Mouse (Mus musculus): ENCODE results near the gene Faf1. TPM values are rescaled to one million over a fixed set of nuclear protein-coding genes. Genes with fewer than 3 reads are reported as not detected.

The Faf1 gene
- polyA plus RNA-seq, 1 experiment from 2014 or later, result 33.9 TPM

DNA sequence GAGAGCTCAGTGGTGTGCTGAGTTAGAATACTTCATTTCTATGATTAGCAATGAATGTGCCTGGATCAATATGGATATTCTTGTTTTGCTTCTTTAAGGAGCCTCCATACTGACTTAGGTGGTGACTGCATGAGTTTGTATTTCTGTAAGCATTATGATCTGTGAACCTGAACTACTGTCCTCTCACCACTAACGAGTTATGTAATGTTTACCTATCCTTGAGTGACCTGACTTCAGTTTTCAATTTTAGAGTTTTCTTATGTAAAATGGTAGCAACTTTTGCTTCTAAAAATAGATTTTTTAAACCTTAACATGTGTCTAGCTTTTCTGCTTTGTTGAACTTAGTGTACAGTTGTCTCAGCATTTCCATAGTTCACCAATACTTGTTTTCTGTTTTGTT lies 92.7 kb downstream of the Faf1 start:
- Histone ChIP-seq H3K4me1 (ENCODE audit: control insufficient read depth, insufficient read depth, low read length) (no peaks in the 10 kb centered on the region), H3K4me2 (ENCODE audit: low read depth, severe bottlenecking) (no peak overlapping the region), H3K9me3 (ENCODE audit: control insufficient read depth, low read length) (no peaks in the 10 kb centered on the region), H3K9ac (ENCODE audit: low read length) (no peak overlapping the region), H3K36me3 (ENCODE audit: control insufficient read depth, insufficient read depth, low read length) (no peaks in the 10 kb centered on the region), H3K27me3 (ENCODE audit: control insufficient read depth, insufficient read depth, low read length) (no peaks in the 10 kb centered on the region), H3K4me3 (ENCODE audit: low read depth, low read length) (no peak overlapping the region), H3K27ac (replicated peaks; ENCODE audit: low read depth, low read length) (no peak overlapping the region)
- 76% methylated on average over 1 of the region's 1 CpGs for WGBS
- DNase-seq (ENCODE audit: low spot score), result no peak
- ATAC-seq (ENCODE audit: insufficient number of reproducible peaks, low FRiP score, low TSS enrichment, low read depth), result no peak

DNA sequence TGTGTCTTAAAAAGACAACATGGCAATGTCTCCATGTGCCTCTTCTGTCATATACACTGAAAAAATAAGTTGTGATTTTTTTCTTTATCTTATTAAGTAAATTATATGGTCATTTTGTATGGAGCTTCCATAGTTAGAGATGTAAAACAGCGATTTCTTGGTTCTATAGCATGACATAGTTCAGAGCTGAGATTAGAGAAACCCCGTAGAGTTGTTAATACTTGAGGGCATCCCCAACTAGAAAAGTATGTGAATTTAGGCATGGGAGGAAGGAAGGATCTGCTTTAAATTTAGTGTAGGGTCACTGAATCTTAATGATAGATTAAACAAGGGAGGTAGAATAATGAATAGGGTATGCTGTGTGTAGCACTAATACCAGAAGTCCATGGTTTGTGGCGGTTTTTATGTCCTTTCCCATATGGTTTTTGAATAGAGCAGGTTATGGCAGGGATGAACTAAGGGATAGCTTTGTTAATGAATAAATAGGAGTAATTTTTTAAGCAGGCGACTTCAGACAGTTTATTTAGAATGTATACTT lies 106.3 kb downstream of the Faf1 start:
- H3K27ac ChIP-seq (replicated peaks; ENCODE audit: low read depth, low read length), result no peak overlapping the region
- H3K4me3 ChIP-seq (ENCODE audit: low read depth, low read length), result no peak overlapping the region
- no peaks in the 10 kb centered on the region for H3K4me1 ChIP-seq (ENCODE audit: control insufficient read depth, insufficient read depth, low read length)
- no peaks in the 10 kb centered on the region for H3K36me3 ChIP-seq (ENCODE audit: control insufficient read depth, insufficient read depth, low read length)
- H3K9me3 ChIP-seq (ENCODE audit: control insufficient read depth, low read length), result no peaks in the 10 kb centered on the region
- ATAC-seq (ENCODE audit: insufficient number of reproducible peaks, low FRiP score, low TSS enrichment, low read depth) (no peak), DNase-seq (ENCODE audit: low spot score) (no peak)
- 48% methylated on average over 4 of the region's 4 CpGs for WGBS
- no peak overlapping the region for H3K4me2 ChIP-seq (ENCODE audit: low read depth, severe bottlenecking)
- H3K9ac ChIP-seq (ENCODE audit: low read length), result no peak overlapping the region
- H3K27me3 ChIP-seq (ENCODE audit: control insufficient read depth, insufficient read depth, low read length), result no peaks in the 10 kb centered on the region

DNA sequence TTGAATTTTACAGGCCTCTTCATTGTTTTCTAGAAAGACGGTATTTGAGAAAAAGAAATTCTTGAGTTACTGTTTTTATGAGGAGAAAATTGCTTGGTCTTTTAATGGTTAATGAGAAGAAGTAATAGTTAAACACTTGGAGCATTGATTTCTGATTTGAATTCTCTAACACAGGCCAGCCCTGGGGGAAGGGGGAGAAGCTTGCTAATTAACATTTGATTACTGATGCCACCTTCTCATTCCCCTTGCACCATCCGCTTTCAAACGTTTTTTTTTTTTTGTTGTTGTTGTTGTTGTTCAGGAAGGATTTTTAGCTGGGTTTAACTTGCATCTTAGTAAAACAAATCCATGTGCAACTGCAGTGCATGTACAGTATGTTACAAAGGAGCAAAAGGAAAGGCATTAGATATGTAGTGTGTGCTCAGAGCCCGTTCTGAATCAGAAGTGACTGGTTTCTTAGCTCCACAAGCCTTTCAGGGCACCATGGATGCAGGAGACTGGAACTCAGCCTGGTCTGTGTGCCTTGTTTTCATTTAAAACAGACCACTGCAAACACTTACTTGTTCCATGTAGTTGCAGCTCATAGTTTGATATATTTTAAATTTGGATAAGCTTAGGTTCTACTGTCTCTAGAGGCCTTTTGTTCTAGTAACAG lies 113.1 kb downstream of the Faf1 start:
- no peak for DNase-seq (ENCODE audit: low spot score)
- no peaks in the 10 kb centered on the region for H3K27me3 ChIP-seq (ENCODE audit: control insufficient read depth, insufficient read depth, low read length)
- H3K9ac ChIP-seq (ENCODE audit: low read length), result no peak overlapping the region
- 38% methylated on average over 4 of the region's 4 CpGs for WGBS
- no peaks in the 10 kb centered on the region for H3K9me3 ChIP-seq (ENCODE audit: control insufficient read depth, low read length)
- ATAC-seq (ENCODE audit: insufficient number of reproducible peaks, low FRiP score, low TSS enrichment, low read depth), result no peak
- H3K4me3 ChIP-seq (ENCODE audit: low read depth, low read length), result no peak overlapping the region
- H3K27ac ChIP-seq (replicated peaks; ENCODE audit: low read depth, low read length), result no peak overlapping the region
- H3K4me1 ChIP-seq (ENCODE audit: control insufficient read depth, insufficient read depth, low read length), result no peaks in the 10 kb centered on the region
- H3K36me3 ChIP-seq (ENCODE audit: control insufficient read depth, insufficient read depth, low read length), result no peaks in the 10 kb centered on the region
- no peak overlapping the region for H3K4me2 ChIP-seq (ENCODE audit: low read depth, severe bottlenecking)

DNA sequence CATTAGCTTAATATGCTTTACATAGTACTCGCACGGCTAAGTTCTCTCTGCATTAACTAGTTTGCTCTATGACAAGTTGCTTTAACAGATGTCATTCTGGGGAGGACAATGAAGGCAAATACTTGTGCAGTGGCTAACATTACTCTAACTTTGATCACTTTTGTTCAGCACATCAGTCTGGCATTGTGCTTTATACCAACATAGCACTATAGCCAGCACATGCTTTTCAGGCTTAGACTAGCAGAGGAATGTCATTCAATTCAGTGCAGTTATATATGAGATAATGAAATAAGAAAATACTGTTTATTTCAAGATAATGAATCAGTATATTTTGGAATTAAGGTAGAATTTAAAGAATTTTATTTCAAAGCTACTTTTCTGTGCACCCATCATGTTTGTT lies 115.9 kb downstream of the Faf1 start:
- no peak for DNase-seq (ENCODE audit: low spot score)
- no peaks in the 10 kb centered on the region for H3K9me3 ChIP-seq (ENCODE audit: control insufficient read depth, low read length)
- no peak for ATAC-seq (ENCODE audit: insufficient number of reproducible peaks, low FRiP score, low TSS enrichment, low read depth)
- H3K27ac ChIP-seq (replicated peaks; ENCODE audit: low read depth, low read length), result no peak overlapping the region
- no peak overlapping the region for H3K4me3 ChIP-seq (ENCODE audit: low read depth, low read length)
- 64% methylated on average over 2 of the region's 2 CpGs for WGBS
- H3K9ac ChIP-seq (ENCODE audit: low read length), result no peak overlapping the region
- H3K4me1 ChIP-seq (ENCODE audit: control insufficient read depth, insufficient read depth, low read length), result no peaks in the 10 kb centered on the region
- no peak overlapping the region for H3K4me2 ChIP-seq (ENCODE audit: low read depth, severe bottlenecking)
- no peaks in the 10 kb centered on the region for H3K36me3 ChIP-seq (ENCODE audit: control insufficient read depth, insufficient read depth, low read length)
- H3K27me3 ChIP-seq (ENCODE audit: control insufficient read depth, insufficient read depth, low read length), result no peaks in the 10 kb centered on the region

DNA sequence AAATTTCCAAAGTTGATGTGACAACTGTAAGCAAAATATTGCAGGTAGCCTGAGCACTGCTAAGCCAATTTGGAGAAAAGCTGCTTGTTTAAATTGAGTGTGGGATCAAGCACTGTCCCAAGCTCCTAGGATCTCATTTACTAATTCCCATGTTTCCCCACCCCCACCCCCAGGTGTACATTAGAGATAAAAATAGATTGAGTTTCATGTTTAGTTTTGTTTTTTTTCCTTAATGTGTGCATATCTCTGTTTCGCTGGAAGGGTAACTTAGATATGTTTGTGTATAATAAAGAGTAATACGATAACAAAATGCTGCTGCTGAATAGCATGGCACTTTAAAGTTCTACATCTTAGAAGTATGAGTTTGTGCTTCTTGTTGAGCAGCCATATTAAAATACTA lies 116.7 kb downstream of the Faf1 start:
- Histone ChIP-seq H3K4me2 (ENCODE audit: low read depth, severe bottlenecking) (no peak overlapping the region), H3K27ac (replicated peaks; ENCODE audit: low read depth, low read length) (no peak overlapping the region), H3K36me3 (ENCODE audit: control insufficient read depth, insufficient read depth, low read length) (no peaks in the 10 kb centered on the region), H3K4me3 (ENCODE audit: low read depth, low read length) (no peak overlapping the region), H3K27me3 (ENCODE audit: control insufficient read depth, insufficient read depth, low read length) (no peaks in the 10 kb centered on the region), H3K9ac (ENCODE audit: low read length) (no peak overlapping the region), H3K4me1 (ENCODE audit: control insufficient read depth, insufficient read depth, low read length) (no peaks in the 10 kb centered on the region), H3K9me3 (ENCODE audit: control insufficient read depth, low read length) (no peaks in the 10 kb centered on the region)
- no peak for ATAC-seq (ENCODE audit: insufficient number of reproducible peaks, low FRiP score, low TSS enrichment, low read depth)
- 99% methylated on average over 2 of the region's 2 CpGs for WGBS
- DNase-seq (ENCODE audit: low spot score), result no peak

DNA sequence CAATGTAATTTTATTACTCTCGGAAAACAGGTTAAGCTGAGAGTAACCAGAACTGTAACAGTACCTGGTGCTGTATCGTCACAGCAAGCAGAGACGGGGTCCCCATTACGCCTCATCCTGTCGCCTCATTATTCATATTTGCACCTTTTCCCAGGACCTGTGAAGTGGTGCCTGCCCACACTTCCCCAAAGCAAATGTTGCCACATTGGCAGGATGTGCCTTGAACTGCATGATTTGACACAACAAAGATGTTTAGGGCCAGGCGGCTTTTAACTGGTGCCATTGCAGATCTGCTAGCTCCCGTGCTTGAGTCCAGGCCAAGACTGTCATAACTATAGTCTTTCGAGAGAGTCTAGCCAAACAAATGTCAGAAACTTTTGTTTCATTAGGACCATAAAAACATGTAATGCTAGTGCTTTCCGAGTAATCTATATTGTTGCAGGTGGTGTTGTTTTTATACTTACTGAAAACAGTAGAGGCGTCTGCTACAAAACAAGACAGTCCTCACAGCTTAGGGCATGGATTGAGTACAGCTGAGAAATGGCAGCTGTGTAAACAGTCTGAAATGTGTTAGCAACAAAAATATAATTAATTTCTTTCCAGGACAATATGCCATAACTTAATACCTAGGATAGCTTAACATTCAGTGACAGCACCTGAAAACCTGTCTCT lies 121.3 kb downstream of the Faf1 start:
- Histone ChIP-seq H3K4me2 (ENCODE audit: low read depth, severe bottlenecking) (no peak overlapping the region), H3K27me3 (ENCODE audit: control insufficient read depth, insufficient read depth, low read length) (no peaks in the 10 kb centered on the region), H3K9me3 (ENCODE audit: control insufficient read depth, low read length) (no peaks in the 10 kb centered on the region), H3K27ac (replicated peaks; ENCODE audit: low read depth, low read length) (no peak overlapping the region), H3K9ac (ENCODE audit: low read length) (no peak overlapping the region), H3K36me3 (ENCODE audit: control insufficient read depth, insufficient read depth, low read length) (no peaks in the 10 kb centered on the region), H3K4me3 (ENCODE audit: low read depth, low read length) (no peak overlapping the region), H3K4me1 (ENCODE audit: control insufficient read depth, insufficient read depth, low read length) (no peaks in the 10 kb centered on the region)
- ATAC-seq (ENCODE audit: insufficient number of reproducible peaks, low FRiP score, low TSS enrichment, low read depth), result no peak
- DNase-seq (ENCODE audit: low spot score), result no peak
- WGBS, result 63% methylated on average over 10 of the region's 10 CpGs

DNA sequence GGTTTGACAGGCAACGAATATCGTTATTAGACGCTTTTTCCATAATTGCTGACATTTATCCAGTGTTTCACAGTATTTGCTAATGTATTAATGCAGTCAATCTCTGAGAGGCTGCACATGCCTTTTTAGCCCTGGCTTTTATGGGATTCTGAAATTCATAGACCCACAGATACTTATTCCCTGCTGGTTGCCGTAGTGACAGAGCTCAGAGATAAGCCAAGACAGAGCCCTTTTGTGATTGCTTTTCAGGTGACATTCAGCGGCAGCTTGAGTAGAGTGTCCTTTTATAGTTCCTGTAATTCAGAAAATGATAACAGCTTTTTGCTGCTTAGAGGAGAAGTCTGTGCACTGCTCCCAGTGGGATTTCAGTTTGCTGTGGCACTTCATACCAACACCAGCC lies 130.0 kb downstream of the Faf1 start:
- DNase-seq (ENCODE audit: low spot score) (no peak), ATAC-seq (ENCODE audit: insufficient number of reproducible peaks, low FRiP score, low TSS enrichment, low read depth) (no peak)
- WGBS, result 89% methylated on average over 5 of the region's 5 CpGs
- no peaks in the 10 kb centered on the region for H3K9me3 ChIP-seq (ENCODE audit: control insufficient read depth, low read length)
- H3K27ac ChIP-seq (replicated peaks; ENCODE audit: low read depth, low read length), result no peak overlapping the region
- H3K4me1 ChIP-seq (ENCODE audit: control insufficient read depth, insufficient read depth, low read length), result no peaks in the 10 kb centered on the region
- H3K9ac ChIP-seq (ENCODE audit: low read length), result no peak overlapping the region
- no peak overlapping the region for H3K4me3 ChIP-seq (ENCODE audit: low read depth, low read length)
- H3K27me3 ChIP-seq (ENCODE audit: control insufficient read depth, insufficient read depth, low read length), result no peaks in the 10 kb centered on the region
- no peak overlapping the region for H3K4me2 ChIP-seq (ENCODE audit: low read depth, severe bottlenecking)
- no peaks in the 10 kb centered on the region for H3K36me3 ChIP-seq (ENCODE audit: control insufficient read depth, insufficient read depth, low read length)

DNA sequence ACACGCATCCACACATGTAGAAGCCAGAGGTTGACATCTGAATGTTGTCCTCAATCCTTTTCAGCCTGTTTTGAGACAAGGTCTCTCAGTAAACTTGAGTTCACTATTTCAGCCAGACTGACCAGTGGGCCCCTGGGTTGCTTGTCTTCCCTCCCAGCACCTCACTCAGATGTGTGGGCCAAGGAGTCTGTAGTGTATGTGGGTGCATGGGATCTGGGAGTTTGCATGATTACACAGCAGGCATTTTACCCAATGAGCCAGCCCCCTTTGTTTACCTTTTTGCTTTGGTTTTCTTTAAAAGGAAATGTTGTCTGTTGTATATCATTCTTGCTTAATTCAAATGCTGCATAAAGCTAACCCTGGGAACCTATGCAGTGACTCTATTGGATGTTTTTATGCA lies 138.8 kb downstream of the Faf1 start:
- Histone ChIP-seq H3K9me3 (ENCODE audit: control insufficient read depth, low read length) (no peaks in the 10 kb centered on the region), H3K4me1 (ENCODE audit: control insufficient read depth, insufficient read depth, low read length) (no peaks in the 10 kb centered on the region), H3K4me2 (ENCODE audit: low read depth, severe bottlenecking) (no peak overlapping the region), H3K9ac (ENCODE audit: low read length) (no peak overlapping the region), H3K27ac (replicated peaks; ENCODE audit: low read depth, low read length) (no peak overlapping the region), H3K4me3 (ENCODE audit: low read depth, low read length) (no peak overlapping the region), H3K36me3 (ENCODE audit: control insufficient read depth, insufficient read depth, low read length) (no peaks in the 10 kb centered on the region), H3K27me3 (ENCODE audit: control insufficient read depth, insufficient read depth, low read length) (no peaks in the 10 kb centered on the region)
- 77% methylated on average over 1 of the region's 1 CpGs for WGBS
- DNase-seq (ENCODE audit: low spot score) (no peak), ATAC-seq (ENCODE audit: insufficient number of reproducible peaks, low FRiP score, low TSS enrichment, low read depth) (no peak)
